Mouse (Mus musculus): ENCODE measurements around the gene Hdac5.

Gene Hdac5

GRCm38 (mm10) chr11:102240636-102241035 lies 10.7 kb upstream of the Hdac5 start:
- no peak for DNase-seq (ENCODE audit: low read depth, low spot score)

GRCm38 (mm10) chr11:102236022-102236421 lies 6.1 kb upstream of the Hdac5 start:
- DNase-seq (ENCODE audit: low read depth, low spot score): no peak

- DNase-seq (ENCODE audit: low read depth, low spot score): no peak
Measured at GRCm38 (mm10) chr11:102229331-102229953, 524 bp downstream of the Hdac5 start.

- no peak for DNase-seq (ENCODE audit: low read depth, low spot score)
Measured at GRCm38 (mm10) chr11:102228646-102229268, 1.2 kb downstream of the Hdac5 start.

GRCm38 (mm10) chr11:102228191-102228545 lies 1.8 kb downstream of the Hdac5 start:
- no peak for DNase-seq (ENCODE audit: low read depth, low spot score)

GRCm38 (mm10) chr11:102227270-102228190 lies 2.4 kb downstream of the Hdac5 start:
- no peak for DNase-seq (ENCODE audit: low read depth, low spot score)

GRCm38 (mm10) chr11:102226067-102226978 lies 3.6 kb downstream of the Hdac5 start:
- DNase-seq (ENCODE audit: low read depth, low spot score): no peak

GRCm38 (mm10) chr11:102225221-102225620 lies 4.7 kb downstream of the Hdac5 start:
- no peak for DNase-seq (ENCODE audit: low read depth, low spot score)

- DNase-seq (ENCODE audit: low read depth, low spot score): no peak
Measured at GRCm38 (mm10) chr11:102224686-102225085, 5.3 kb downstream of the Hdac5 start.

GRCm38 (mm10) chr11:102223166-102223565 lies 6.8 kb downstream of the Hdac5 start:
- DNase-seq (ENCODE audit: low read depth, low spot score): no peak

GRCm38 (mm10) chr11:102221954-102222351 lies 8.0 kb downstream of the Hdac5 start:
- no peak for DNase-seq (ENCODE audit: low read depth, low spot score)

- no peak for DNase-seq (ENCODE audit: low read depth, low spot score)
Measured at GRCm38 (mm10) chr11:102221243-102221953, 8.6 kb downstream of the Hdac5 start.

- no peak for DNase-seq (ENCODE audit: low read depth, low spot score)
Measured at GRCm38 (mm10) chr11:102220451-102220850, 9.5 kb downstream of the Hdac5 start.

GRCm38 (mm10) chr11:102219994-102220346 lies 10.0 kb downstream of the Hdac5 start:
- no peak for DNase-seq (ENCODE audit: low read depth, low spot score)

- DNase-seq (ENCODE audit: low read depth, low spot score): no peak
Measured at GRCm38 (mm10) chr11:102219247-102219993, 10.5 kb downstream of the Hdac5 start.

- no peak for DNase-seq (ENCODE audit: low read depth, low spot score)
Measured at GRCm38 (mm10) chr11:102218783-102219182, 11.2 kb downstream of the Hdac5 start.

GRCm38 (mm10) chr11:102217876-102218430 lies 12.0 kb downstream of the Hdac5 start:
- DNase-seq (ENCODE audit: low read depth, low spot score): no peak

- no peak for DNase-seq (ENCODE audit: low read depth, low spot score)
Measured at GRCm38 (mm10) chr11:102217396-102217795, 12.6 kb downstream of the Hdac5 start.

- no peak for DNase-seq (ENCODE audit: low read depth, low spot score)
Measured at GRCm38 (mm10) chr11:102216886-102217240, 13.1 kb downstream of the Hdac5 start.
